Comparison of ENCODE assay signal across 11 mouse cellular contexts in the genomic region with DNA sequence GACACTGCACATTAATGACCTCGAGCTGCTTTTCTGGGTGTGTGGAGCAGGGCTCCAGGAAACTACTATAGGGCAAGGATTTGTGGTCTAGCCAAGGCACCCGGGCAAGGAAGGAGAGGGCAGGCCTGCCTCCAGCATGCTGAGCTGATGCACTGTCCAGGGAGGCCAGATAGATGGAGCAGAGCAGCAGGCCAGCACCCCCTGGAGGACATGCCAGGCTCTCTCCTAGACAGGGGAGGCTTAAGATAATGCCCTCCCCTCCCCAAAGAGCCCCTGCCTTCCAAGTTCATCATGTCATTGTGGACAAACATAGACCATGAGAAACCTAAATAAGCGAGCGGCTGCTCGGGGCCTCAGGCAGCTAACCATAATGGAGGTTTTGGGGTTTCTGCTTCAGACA.
DNase-seq lines count a peak whose midpoint lies in the region.
"Had no signal": no experiment of that assay in that cellular context is flagged by ENCODE, and none has a peak within 500 bp of the region (broad histone marks: within the 10 kb centered on the region; RNA-seq: fewer than 3 reads in every experiment).

No protein-coding gene starts in this region.

- peak; percentile 8 to 9 for DNase-seq in heart, postnatal 14 days
- no peak for DNase-seq in heart, adult 18-20 months
- peak; percentile 17 for DNase-seq in left cerebral cortex, postnatal 4 days
- no peak for DNase-seq in left cerebral cortex, postnatal 25 days (ENCODE audit: low spot score in 2 of 2)
- DNase-seq in retina, postnatal 1 day, result peak; percentile 48
- no peak for DNase-seq in retina, embryonic 14.5 days (ENCODE audit: low spot score)
- DNase-seq in right cerebral cortex, postnatal 25 days, result no peak
- DNase-seq: adrenal gland, postnatal 25 days; cerebellum, adult 9-10 months; forebrain, postnatal 0 days; thymus, postnatal 14 days had no signal

- intact Hi-C loops in heart, postnatal 14 days (cut with DNase I), result loop anchor here (5.0 kb wide), 1 partner anchor 231 kb away; no protein-coding TSS in a partner anchor
- intact Hi-C loops in left cerebral cortex, postnatal 4 days (cut with DNase I), result no loop called here
- intact Hi-C loops in left cerebral cortex, postnatal 25 days (cut with DNase I), result no loop called here

Comparison
In these comparisons a context has a peak if more than half of its experiments do, and no peak if none do; other contexts are left out.
1. DNase-seq: peak in heart, postnatal 14 days (2 of 2), left cerebral cortex, postnatal 4 days (single experiment) and retina, postnatal 1 day (single experiment); none in heart, adult 18-20 months (0 of 2), left cerebral cortex, postnatal 25 days (0 of 2), retina, embryonic 14.5 days (single experiment) and right cerebral cortex, postnatal 25 days (single experiment).